Mouse (Mus musculus) retina, postnatal 1 day (tissue): Measurements from ENCODE around the gene Odf2l.

ENCODE experiments used
- DNase-seq: peaks from one replicate; pipeline ENCODE4 v3.0.0-alpha.2; 2012

Odf2l gene

DNA sequence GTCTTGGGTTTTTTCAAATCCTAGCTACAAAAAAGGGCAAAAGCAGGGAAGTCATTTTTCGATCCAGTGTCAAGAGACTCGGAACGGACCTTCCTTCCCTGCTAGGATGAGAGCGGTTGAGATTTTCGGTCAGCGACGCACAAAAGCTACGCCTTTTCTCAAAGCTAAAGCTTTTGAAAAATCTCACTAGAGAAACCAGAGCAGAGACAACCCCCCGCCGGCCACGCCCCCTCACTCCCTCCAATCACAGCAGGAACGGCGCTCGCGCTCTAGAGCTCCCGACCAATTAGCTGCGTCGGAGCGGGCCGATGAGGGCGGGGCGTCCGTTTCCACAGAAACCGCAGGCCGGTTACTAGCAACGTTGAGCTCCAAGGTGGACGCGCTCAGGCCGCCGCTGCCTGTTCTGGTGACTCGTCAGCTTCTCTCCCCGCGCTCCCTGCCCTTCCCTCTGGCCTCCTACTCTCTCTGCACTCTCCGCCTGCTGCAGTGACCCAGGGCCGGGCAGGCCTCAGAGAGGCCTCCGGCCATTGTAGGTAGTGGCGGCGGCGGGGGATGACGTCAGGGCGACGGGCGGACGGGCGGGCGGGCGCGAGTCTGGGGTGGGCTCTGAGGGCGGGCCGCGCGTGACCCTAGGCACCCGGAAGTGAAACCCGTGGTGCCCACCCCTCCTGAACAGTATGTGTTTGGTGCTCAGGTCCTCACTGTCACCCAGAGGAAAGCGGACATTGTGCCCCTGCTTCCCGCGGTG is at the start of gene Odf2l:
TSS of gene Odf2l (plus strand) at position 335 of the 748 bp plus-strand sequence.
- peak; percentile 98 for DNase-seq

DNA sequence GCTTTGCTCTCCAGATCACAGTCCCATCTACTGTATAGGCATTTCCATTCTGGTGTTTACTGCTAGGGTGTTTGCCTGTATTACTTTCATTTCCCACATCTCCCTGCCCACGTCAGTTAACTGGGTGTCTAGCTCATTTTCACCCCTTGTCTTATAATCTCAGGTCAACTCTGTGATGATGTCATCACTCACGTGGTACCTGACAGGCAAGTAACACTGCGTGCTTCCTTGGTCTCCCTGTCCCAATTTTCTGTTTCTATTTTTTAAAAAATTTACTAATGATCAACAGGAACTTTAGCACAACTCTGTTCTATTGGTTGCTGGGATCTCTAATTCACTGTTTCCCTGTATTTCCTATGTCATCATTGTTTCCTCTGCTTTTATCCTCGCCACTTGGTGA is 49.4 kb upstream of the Odf2l start:
- DNase-seq = no peak

DNA sequence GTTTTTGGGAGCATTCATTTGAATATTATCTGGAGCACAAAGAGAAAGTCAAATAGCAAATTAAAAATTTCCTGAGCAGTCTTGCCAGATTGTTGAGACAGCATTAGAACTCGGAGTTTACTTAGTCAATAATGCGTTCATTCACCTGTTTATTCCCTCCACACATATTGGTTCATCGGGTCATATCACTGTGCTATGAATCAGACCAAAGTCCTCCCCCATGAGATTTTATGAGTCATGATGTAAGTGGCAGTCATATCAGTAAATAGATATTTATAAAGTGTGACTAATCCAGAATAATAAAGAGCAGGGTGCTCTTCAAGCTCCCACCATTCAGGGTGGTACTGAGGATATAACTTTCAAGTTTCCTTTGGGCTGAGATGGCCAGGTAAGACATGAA is 46.0 kb upstream of the Odf2l start:
- no peak for DNase-seq

DNA sequence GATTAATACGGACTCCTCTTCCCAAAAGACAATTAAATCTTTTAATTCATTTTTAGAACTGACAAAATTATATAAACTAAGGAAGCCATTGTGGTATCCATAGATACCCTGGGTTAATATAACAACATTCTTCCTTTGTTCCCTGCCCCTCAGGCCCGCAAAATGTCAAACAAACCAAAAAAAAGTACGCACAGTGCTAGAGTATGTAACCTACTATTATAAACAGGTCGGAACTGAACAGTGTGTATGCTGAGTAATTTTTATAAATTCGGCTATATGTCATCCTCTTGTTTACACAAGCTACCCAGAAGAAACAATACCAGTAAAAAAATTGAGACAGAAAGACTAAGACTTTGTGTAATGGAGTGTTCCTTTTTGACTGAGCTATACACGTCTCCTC is 40.0 kb upstream of the Odf2l start:
- no peak for DNase-seq

DNA sequence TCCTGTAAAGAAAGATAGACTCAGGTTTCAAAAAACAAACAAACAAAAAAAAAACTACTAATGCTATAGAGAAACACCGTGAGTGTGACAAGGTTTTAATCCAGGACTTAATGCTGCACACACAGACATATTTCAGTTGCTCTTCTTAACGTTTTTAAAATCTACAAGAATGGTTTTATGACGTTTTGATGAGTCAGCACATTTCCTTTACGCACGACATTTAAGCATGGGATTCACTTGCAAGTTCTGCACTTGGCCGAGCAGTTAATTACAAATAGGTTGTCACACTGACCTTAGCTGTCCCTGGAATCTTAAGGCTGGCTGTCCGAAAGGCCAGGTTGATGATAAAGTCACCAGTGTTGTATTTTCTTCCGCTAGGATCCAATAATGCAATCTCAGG is 37.5 kb upstream of the Odf2l start:
- no peak for DNase-seq

DNA sequence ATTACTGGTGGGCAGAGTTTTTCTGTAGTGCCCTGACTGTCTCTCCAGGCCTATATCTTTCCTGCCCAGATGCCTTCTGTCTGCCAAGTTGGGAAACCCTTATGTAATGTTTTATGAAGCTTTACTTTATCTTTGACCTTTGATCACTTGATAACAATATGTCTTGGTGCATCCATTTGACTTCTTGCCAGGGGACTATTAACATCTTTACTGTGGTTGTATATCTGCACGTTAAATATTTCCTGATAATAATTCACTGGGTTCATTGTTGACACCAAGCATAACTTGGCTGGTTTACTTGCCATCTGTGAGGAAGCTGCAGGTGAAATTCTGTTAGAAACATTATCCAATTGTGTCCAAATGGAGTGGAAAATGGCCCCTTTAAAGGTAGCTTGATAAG is 35.3 kb upstream of the Odf2l start:
- DNase-seq = no peak

DNA sequence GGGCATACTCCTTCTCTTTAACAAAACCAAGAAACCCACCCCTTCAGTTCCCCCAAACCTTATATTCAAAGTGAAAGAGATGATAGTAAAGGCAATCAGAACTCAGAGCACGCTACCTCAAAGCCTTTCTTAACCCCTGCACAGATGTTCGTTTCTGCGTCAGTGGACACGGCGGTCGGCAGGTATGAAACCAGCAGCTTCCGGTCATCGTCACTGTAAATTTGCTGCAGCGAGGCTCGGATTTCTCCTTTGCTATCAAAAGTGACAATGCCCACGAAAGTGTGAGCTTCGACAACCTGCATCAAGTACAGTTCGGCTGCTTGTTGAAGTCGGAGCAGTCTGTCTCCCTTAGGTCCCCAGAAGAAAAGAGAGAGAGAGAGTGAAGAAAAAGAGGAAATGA is 32.2 kb upstream of the Odf2l start:
- DNase-seq = no peak

DNA sequence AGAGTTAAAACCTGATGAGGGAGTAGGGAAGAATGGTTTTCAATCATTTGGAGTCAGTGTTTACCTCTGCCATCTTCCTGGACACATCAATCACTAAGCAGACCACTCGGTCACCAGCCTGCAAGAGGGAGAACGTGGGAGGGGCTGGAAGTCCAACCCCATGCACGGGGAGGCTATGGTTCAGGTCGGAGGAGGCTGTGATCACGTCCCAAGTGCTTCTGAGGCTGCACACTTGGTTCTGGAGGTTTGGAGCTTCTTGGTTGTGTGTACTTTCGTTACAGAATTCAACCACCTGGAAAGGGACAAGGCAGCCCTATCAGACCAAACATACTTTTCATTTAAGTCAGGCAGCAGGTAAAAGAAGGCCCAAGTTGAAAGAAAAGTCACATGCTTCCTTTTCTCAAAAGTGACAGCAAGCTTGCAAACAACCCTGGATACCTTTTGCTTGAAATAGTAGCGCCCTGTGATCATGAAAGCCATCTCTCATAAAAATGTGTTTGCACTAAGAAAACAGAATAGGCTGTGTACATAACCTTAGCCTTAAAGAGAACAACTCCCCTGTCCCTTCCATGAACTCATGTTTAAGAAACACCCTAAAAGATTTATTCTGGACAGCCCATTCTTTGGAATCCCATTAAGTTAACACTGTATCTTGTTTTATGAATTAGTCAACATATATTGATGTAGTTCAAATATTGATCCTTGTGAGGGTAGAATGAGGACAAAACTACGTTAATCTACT is 30.4 kb upstream of the Odf2l start:
- no peak for DNase-seq

DNA sequence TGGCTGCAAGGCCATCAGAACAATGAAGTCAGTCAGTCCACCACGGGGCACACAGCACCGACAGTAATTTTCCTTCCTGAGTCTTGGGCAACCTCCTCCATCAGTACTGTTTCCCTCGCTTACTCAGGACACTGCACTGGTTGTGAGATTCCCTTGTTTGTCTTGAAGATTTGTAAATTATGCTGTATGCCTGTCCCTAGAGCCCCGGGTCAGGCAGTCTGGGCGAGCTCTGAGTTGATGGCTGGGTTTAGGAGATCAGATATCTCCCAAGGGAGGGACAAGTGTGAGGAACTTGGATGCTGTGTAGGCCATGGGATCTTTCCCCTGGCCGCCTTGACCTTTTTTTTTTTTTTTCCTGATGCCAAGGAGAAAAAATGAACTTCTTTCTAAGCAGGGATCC is 19.1 kb upstream of the Odf2l start, which contains the start of gene Clca2:
TSS of gene Clca2 (minus strand) at position 153 of the 400 bp plus-strand sequence.
- no peak for DNase-seq

DNA sequence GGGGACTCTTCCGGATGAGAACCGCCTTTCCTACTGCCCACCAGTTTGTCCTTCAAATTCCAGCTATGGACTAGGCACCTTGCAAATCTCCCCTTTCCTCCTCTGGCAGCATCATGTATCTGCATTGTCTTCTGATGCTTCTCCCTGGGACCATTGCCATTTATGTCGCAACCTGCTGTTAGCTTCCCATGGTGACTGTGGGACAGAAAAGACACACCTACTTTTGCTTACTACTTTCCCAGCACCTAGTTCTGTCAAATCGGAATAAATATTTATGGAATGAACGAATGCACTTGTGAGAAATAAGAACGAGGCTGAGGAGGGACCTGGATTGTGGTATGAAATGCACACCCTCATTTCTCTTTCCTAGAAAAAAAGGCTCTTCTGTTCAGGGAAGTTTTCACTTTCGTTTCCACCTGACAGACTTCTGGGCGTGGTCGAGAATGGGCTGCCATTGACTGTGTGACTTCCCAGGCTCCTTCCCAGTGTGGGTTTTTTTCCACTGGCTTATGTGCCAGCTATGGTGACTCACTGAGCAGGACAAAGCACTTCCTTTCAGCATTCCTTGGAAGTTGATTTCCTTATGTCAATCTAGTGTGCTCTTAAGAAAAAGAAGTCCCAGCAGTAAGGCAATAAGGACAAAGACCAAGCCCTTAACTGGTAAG is 16.4 kb upstream of the Odf2l start:
- DNase-seq = no peak

DNA sequence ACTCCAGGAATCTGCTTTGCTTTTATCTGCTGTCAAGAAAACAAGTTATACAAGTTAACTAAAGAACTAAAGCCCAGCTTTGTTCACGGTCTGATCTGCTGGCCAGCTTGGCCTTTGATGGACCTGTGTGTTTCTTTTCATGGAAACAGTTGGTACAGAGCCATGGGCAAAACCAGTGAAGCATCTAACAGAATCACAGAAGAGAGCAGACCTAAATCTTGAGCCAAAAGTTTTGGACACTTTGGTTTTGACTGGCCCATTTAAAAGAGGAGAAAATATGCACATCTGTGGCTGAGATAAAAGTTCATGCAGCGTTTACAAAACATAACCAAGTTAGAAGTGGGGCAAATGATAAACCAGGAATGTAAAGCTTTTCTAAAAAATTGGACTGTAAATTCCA is 15.1 kb upstream of the Odf2l start:
- no peak for DNase-seq

DNA sequence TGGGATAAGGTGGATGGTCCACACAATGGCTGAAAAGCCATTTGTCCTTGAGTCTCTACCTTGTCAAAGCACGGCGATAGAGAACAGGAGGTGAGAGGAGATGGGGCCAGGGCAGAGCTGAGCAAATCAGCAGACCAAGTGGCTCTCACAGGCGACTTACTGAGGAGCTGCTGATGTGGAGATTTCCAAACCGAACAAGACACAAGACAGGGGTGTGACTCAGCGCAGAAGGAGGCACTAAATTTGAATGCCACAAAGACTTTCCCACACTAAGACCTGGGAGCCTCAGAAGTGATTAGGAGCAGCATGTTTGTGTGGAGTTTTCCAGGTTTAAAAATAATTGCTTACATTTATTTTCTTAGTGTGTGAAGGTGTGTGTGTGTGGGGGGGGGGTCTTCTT is 14.6 kb upstream of the Odf2l start:
- no peak for DNase-seq

DNA sequence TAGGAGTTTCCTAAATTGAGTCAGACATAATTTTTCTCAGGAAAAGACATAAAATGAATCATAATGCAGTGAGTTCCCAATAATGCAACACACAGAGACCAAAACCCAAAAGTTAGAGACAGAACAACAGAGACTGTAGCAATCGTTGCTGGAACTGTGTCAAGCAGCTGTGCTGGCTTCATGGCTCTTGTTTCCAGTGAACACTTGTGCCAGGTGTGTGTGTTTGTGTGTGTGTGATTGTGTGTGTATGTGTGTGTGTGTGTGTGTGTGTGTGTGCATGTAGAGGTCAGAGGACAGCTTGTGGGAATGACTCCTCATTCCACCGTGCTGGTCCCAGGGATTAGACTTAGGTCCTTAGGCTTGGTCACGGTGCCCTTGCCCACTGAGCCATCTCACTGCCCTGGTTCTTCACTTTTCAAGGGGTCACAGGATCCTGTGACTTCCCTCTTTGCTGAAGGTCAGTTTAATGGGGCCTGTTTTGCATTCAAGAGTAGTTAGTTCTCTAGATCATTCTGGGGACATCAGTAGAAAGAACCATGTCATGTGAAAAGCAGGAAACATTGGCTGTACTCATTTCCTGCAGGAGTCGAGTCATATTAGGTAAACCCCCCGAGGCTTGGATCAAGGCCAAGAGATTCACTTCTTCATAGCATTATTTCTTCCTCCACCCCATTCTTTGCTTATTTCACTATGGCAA is 13.2 kb upstream of the Odf2l start:
- peak; percentile 5 for DNase-seq

DNA sequence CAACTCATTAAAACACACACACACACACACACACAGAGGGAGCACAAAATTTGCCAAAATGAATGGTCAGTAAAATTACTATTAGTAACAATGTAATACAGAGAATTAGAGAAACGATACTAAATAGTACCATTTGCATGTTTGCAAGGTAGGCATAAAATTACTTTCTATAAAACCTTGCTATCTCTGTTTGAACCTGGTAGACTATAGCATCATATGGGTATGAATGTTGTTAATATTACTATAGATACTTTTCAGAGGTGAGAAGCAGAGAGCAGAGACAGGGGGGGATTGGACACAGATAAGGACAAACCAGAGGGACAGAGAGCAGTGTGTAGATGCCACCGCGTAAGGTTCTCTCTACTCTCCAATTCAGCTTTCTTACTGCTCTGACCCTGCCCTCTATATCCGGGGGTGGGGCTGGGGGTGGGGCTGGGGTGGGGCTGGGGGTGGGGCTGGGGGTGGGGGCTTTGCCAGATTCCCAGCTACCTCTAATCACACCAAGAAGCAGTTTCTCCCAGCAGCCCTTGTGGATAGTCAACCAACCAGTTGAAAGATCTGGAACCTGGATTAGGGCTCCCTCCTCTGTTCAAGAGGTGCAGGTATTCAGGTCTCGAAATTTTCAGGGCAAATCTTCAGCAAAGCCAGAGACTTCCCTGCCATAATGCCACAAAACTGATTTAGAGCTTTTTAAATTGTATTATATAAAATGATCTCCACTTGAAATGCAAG is 12.4 kb upstream of the Odf2l start:
- no peak for DNase-seq

DNA sequence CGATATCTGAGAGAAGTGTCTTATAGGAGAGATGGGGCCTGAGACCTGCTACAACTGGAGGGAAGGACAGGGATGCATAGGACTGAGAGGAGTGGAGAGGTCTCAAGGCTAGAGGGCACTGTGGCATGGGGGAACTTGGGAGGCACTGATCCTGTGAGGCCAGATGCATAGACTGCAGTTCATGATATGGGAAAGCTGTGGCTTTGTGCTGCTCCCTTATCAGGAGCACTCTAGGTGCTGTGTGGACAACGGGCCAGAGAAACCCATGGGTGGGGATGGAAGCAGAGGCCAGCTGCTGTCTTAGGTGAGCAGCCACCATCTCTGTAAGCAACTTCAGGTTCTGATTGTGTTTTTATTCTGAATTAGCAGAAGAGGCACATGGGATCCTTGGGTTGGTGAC is 3.2 kb upstream of the Odf2l start:
- DNase-seq = no peak

DNA sequence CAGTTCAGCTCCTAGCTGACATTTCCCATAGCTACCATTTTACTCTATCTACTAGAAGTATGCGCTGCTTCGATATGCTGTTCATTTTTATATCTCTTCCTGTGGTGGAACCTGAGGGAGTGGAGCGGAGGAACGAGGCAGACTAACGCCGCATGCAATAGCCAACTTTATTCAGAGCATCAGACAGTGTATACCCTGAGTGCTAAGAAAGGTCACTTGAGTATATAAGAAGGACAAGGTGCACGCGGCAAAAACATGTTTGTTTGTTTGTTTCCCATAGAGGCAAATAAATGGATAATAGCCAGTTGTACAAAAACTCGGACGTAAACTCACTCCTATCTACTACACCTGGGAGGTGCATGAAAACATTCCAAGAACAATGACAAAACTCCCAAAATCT is 751 bp upstream of the Odf2l start:
- no peak for DNase-seq

DNA sequence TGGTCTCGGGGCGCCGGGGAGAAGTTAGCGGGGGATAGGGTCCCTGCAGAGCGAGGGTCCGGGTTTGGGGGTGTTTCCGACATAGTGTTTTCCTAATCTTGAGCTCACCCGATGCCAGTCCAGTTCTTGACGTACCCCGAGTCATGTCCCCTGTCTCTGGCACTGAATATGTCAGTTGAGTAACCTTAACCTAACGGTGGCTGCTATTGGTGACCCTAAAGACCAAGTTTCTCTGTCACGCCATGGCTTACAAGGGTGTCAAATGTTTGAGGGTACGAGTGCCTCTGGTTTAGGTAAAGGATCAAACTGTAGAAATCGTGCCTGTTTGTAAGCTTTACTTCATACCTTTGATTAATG is 592 bp downstream of the Odf2l start:
- DNase-seq = no peak

DNA sequence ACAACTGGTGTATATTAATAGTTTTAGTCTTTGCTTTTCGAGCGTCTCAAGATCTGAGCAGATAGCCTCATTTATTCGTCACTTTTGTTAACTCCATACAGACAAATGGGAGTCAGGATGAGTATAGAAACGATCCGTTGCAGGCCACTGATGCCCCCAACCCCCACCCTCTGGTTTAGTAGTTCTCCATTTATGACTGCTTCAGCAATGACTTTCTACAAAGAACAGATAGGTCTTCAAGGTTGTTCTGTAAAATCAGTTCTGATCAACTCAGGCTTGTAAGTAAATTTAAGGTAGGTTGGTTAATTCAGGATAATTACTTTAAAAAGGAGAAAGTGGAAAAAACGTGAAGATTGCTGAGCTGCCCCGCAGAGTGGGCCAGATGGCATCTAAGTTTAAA is 1.0 kb downstream of the Odf2l start:
- no peak for DNase-seq

DNA sequence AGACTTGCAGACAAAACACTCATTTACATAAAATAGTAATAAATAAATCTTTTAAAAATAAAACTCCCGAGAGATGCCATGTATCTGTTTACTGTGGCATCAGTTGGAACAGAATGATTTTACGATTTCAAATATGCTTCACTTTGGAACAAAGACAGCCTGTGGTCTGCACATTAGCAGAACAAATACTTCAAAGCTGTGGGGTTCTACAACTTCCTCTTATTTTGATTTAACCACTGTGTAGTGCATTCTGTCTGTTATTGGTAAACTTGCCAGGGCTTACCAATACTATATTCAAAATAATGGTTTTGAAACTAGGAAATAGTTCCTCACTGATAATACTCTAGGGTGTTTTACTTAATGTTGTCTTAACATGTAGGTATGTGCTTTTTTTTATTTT is 8.2 kb downstream of the Odf2l start:
- DNase-seq = no peak

DNA sequence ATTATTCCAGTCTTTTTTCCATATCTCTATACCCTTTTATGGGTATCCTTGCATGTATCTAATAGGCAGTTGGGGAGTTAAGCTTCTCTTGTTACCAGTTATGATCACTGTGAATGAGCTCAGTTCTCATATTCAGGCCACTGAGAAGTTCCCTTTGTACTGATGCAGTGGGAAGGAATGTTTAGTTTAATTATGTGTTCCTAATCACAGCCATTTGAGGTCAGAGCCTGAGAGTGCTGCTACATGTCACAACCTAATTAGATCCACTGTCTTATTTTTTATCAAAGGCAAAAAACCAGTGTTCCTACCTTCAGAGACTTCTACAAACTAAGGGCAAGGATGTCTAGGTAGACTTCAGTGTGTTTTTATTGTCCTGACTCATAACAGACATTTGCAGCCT is 11.0 kb downstream of the Odf2l start:
- peak; percentile 87 for DNase-seq

DNA sequence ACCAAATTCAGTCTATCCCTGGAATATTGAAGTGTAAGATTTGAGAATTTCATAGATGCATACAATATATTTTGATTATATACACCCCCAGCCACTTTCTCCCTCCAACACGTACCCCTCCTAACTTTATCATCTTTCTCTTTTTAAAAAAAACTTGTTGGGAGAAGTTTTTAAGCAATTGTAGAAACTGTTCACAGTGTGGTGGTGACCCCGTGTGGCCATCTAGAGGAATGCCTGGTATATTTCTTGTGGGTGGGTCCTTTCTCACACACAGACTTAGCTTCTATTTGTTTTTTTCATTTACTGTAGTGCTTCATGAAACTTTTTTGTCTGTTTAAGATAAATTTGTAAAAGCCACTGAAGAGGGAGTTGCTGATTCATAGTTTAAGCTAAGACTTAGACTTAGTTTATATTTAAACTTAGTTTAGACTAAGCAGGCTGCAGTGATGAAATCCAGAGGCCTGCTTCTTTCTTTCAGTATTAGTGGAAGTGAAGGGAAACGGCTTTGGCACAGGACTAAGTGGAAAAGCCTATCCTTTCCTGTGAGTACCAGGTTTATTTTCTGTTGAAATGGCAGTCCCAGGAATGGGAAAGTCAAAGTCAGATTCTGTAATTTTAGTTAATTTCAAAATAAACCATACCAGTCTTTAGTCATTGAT is 13.0 kb downstream of the Odf2l start:
- peak; percentile 64 for DNase-seq

DNA sequence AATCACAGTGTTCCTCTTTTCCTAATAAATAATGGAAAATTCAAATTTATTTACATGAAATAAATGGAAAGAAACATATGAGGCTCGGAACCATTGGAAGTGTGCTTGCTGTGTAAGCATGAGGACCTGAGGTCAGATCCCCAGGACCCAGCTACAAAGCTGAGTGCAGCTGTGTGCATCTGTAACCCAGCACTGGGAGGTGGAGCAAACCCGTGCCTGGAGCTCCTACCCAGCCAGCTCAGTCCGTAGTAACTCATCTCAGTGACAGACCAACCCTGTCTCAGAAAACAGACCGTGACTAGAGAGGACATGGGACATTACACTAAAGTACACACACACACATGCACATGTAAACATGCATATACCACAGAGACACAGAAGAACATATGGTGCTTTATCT is 21.8 kb downstream of the Odf2l start:
- no peak for DNase-seq
